Mouse (Mus musculus) embryonic facial prominence, embryonic 14.5 days (tissue): ENCODE results near the gene Mob3b. TPM values are rescaled to one million over a fixed set of nuclear protein-coding genes. Genes with fewer than 3 reads are reported as not detected.

ENCODE experiments used
- ATAC-seq: fragments of 200-750 bp; cut with Nextera tagmentation; 2 replicates; pipeline ENCODE4 v1.8.0; 2017; ENCODE audit warnings: low read depth, moderate number of reproducible peaks, moderate TSS enrichment
- DNase-seq: peaks from one replicate; pipeline ENCODE4 v3.0.0-alpha.2; 2015; ENCODE audit warnings: low spot score
- H3K27ac ChIP-seq: fragments of 300-500 bp; sonication (generic); replicated peaks from 2 replicates; pipeline ENCODE4 v1.5.1; 2014; ENCODE audit warnings: low read depth, mild to moderate bottlenecking, low read length, moderate library complexity
- H3K27me3 ChIP-seq: fragments of 300-500 bp; sonication (generic); replicated peaks from 2 replicates; pipeline ENCODE4 v1.6.1; 2014; ENCODE audit warnings: low read length; ENCODE audit not compliant: control insufficient read depth, insufficient read depth
- H3K36me3 ChIP-seq: fragments of 300-500 bp; sonication (generic); 2 replicates; pipeline ENCODE4 v1.6.1; 2014; ENCODE audit warnings: low read length, mixed read lengths; ENCODE audit not compliant: control insufficient read depth, insufficient read depth
- H3K4me1 ChIP-seq: fragments of 300-500 bp; sonication (generic); 2 replicates; pipeline ENCODE4 v1.6.1; 2014; ENCODE audit warnings: antibody characterized with exemption, low read length; ENCODE audit not compliant: control insufficient read depth, insufficient read depth
- H3K4me2 ChIP-seq: fragments of 300-500 bp; sonication (generic); 2 replicates; pipeline ENCODE4 v1.6.1; 2014; ENCODE audit warnings: low read depth, mild to moderate bottlenecking, low read length, moderate library complexity, mixed read lengths
- H3K4me3 ChIP-seq: fragments of 300-500 bp; sonication (generic); 2 replicates; pipeline ENCODE4 v1.5.1; 2014; ENCODE audit warnings: low read depth, mild to moderate bottlenecking, low read length
- H3K9ac ChIP-seq: fragments of 300-500 bp; sonication (generic); 2 replicates; pipeline ENCODE4 v1.6.1; 2014; ENCODE audit warnings: low read depth, mild to moderate bottlenecking, low read length, moderate library complexity, mixed read lengths
- H3K9me3 ChIP-seq: fragments of 300-500 bp; sonication (generic); 2 replicates; pipeline ENCODE4 v1.6.1; 2016; ENCODE audit warnings: low read length; ENCODE audit not compliant: control insufficient read depth
- WGBS: fragments of 180-500 bp; shearing (Covaris S2); extraction: QIAGEN DNeasy Blood & Tissue Kit; methylation state at CpG from one replicate; pipeline ENCODE4 v1.1.7; 2014; 5-methylcytosine and 5-hydroxymethylcytosine counted together
- polyA plus RNA-seq: library from polyadenylated mRNA; unstranded; fragments of >200 nt; fragmentation: Nextera tagmentation; extraction: Ambion mirVana; gene quantifications from 2 replicates; pipeline ENCODE4 v1.2.1, GENCODE M21; 2014

Gene Mob3b
- polyA plus RNA-seq, 1 experiment from 2014 or later: 6.3 TPM

GRCm38 (mm10) chr4:35082476-35083114 is 74.7 kb downstream of the Mob3b start:
- Histone ChIP-seq H3K4me2 (no peak overlapping the region), H3K4me1 (peaks cover 11% of the 10 kb centered on the region; the same call in 1 of the 2 replicates), H3K4me3 (no peak overlapping the region), H3K36me3 (0 out of 2 replicates have a peak, but pooled peaks cover 3% of the 10 kb centered on the region), H3K9me3 (no peaks in the 10 kb centered on the region), H3K9ac (no peak overlapping the region), H3K27ac (no peak overlapping the region), H3K27me3 (no peaks in the 10 kb centered on the region)
- DNase-seq: peak; percentile 73
- ATAC-seq: peak; percentile 65; the same call in 1 of the 2 replicates
- WGBS: 62% methylated on average over 10 of the region's 10 CpGs

GRCm38 (mm10) chr4:35080285-35080684 is 77.0 kb downstream of the Mob3b start:
- H3K4me3 ChIP-seq: no peak overlapping the region
- H3K27ac ChIP-seq: no peak overlapping the region
- H3K36me3 ChIP-seq: 0 out of 2 replicates have a peak, but pooled peaks cover 3% of the 10 kb centered on the region
- no peak overlapping the region for H3K4me2 ChIP-seq
- WGBS: 89% methylated on average over 6 of the region's 6 CpGs
- DNase-seq (no peak), ATAC-seq (no peak)
- no peaks in the 10 kb centered on the region for H3K27me3 ChIP-seq
- no peaks in the 10 kb centered on the region for H3K9me3 ChIP-seq
- no peak overlapping the region for H3K9ac ChIP-seq
- H3K4me1 ChIP-seq: 0 out of 2 replicates have a peak, but pooled peaks cover 5% of the 10 kb centered on the region

GRCm38 (mm10) chr4:35068739-35069138 is 88.5 kb downstream of the Mob3b start:
- 0 out of 2 replicates have a peak, but pooled peaks have one; percentile 12 for ATAC-seq
- Histone ChIP-seq H3K9me3 (no peaks in the 10 kb centered on the region), H3K4me2 (no peak overlapping the region), H3K36me3 (no peaks in the 10 kb centered on the region), H3K27me3 (no peaks in the 10 kb centered on the region), H3K9ac (no peak overlapping the region), H3K27ac (no peak overlapping the region), H3K4me3 (no peak overlapping the region), H3K4me1 (peaks cover 11% of the 10 kb centered on the region; the same call in 1 of the 2 replicates)
- 37% methylated on average over 4 of the region's 4 CpGs for WGBS
- DNase-seq: peak; percentile 68

DNA sequence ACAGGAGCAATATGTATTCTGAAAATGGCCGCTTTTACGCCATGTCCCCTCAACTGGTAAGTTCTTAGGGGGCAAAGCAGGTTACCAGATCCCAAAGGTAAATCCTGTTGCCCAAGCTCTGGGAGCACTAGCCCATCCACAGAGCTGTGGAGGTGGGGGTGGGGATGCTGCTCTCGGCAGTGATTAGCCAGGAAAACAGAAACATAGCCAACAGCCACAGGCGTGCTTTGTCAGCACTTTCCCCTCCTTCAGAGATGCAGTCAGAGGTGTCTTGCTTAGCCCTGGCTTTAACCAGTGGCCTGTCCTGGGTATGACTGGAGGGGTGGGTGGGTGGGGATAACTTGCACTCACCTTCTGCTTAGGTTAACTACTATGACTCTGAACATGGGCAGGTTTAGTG is 91.1 kb downstream of the Mob3b start:
- Histone ChIP-seq H3K27me3 (no peaks in the 10 kb centered on the region), H3K36me3 (no peaks in the 10 kb centered on the region), H3K4me2 (no peak overlapping the region), H3K4me1 (peaks cover 11% of the 10 kb centered on the region; the same call in 1 of the 2 replicates), H3K9me3 (no peaks in the 10 kb centered on the region), H3K9ac (no peak overlapping the region), H3K27ac (no peak overlapping the region), H3K4me3 (no peak overlapping the region)
- no peak for DNase-seq
- ATAC-seq: no peak
- WGBS: 59% methylated on average over 4 of the region's 4 CpGs

DNA sequence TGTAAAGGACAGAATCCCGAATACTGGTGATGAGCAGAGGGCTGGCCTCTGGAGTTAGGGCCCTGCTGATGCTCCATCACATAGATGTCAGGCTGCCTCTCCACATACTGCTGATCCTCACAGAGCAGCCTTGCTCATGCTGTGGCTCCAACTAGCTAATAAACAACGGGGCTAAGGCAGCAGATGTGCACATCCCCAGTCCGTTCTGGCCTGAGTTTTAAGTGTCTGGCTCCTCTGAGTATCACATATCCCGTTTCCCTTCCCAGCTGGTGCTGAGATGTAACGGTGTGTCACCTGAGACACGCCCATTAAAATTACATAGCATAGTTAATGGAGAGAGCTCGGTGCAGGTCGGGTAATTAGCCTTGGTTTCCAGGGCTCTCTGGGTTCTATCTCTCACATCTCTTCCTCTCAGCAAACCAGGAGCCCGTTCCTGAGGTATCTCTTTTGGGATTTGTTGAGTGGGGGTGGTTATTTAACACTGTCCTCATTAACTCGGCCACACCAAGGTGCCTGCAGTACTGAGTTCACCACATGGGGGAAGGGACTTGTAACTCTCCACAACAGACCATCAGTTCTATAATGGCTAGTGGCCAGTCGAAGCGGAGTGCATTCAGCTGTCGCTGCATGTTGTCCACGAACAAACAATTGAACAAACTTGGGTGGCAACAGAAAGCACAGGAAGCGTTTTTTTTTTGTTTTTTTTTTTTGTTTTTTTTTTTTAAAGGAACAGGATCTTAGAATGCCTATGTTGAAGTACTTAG is 92.0 kb downstream of the Mob3b start:
- H3K9me3 ChIP-seq: no peaks in the 10 kb centered on the region
- 32% methylated on average over 15 of the region's 15 CpGs for WGBS
- H3K27ac ChIP-seq: no peak overlapping the region
- H3K36me3 ChIP-seq: no peaks in the 10 kb centered on the region
- no peaks in the 10 kb centered on the region for H3K27me3 ChIP-seq
- H3K4me2 ChIP-seq: no peak overlapping the region
- ATAC-seq (peak; percentile 75), DNase-seq (peak; percentile 54)
- H3K9ac ChIP-seq: no peak overlapping the region
- peaks cover 11% of the 10 kb centered on the region; the same call in 1 of the 2 replicates for H3K4me1 ChIP-seq
- H3K4me3 ChIP-seq: no peak overlapping the region

DNA sequence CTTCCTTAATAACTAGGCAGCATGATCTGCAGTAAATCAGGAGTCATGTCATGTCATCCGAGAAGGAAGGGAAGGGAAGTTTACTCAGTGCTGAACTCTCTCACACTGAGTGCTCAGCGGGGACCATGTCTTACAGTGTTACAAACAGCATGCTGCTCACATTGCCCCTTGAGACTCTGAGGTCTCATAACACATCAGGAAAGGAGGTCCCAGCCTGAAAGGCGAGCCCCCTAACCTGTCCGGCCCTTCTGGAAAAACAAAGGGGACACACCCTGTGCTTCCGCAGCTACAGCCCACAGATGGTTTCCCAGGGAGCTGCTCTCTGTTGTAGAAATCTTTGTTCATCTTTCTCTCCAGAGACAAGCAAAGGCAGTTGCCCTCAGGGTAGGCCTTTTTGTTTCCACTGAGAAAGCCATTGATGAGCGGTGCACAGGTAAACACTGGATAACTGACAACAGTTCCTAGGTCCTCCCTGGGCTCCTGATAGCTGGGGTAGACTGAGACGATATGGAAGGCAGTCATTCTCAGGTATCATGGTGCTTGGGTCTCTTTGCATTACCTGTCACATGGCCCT is 94.1 kb downstream of the Mob3b start:
- H3K27ac ChIP-seq: no peak overlapping the region
- H3K9me3 ChIP-seq: no peaks in the 10 kb centered on the region
- no peaks in the 10 kb centered on the region for H3K27me3 ChIP-seq
- H3K4me3 ChIP-seq: no peak overlapping the region
- no peak overlapping the region for H3K9ac ChIP-seq
- peak; percentile 53; the same call in 1 of the 2 replicates for ATAC-seq
- WGBS: 49% methylated on average over 7 of the region's 7 CpGs
- no peak for DNase-seq
- peaks cover 11% of the 10 kb centered on the region; the same call in 1 of the 2 replicates for H3K4me1 ChIP-seq
- no peak overlapping the region for H3K4me2 ChIP-seq
- H3K36me3 ChIP-seq: no peaks in the 10 kb centered on the region

DNA sequence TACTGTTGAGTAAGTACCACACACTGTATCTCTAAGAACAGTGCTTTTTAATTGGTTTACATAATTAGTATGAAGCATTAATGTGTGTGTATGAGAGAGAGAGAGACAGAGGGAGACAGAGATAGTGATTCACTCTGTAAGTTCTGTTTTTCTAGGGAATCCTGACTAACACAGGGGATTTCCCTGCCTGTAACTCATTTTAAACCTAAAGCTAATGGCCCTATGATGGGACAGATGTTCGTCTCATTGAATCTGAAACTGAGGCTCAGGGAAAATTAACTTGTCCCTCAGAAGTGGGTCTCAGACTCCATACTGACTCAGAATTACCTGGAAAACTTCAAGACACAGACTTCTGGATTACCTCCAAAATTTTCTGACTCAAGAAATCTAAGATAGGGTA is 96.3 kb downstream of the Mob3b start:
- Histone ChIP-seq H3K4me1 (peaks cover 11% of the 10 kb centered on the region; the same call in 1 of the 2 replicates), H3K27me3 (no peaks in the 10 kb centered on the region), H3K9ac (no peak overlapping the region), H3K36me3 (no peaks in the 10 kb centered on the region), H3K4me2 (no peak overlapping the region), H3K27ac (no peak overlapping the region), H3K9me3 (no peaks in the 10 kb centered on the region), H3K4me3 (no peak overlapping the region)
- no peak for ATAC-seq
- no peak for DNase-seq
- WGBS: 60% methylated on average over 1 of the region's 1 CpGs

- no peak overlapping the region for H3K27ac ChIP-seq
- no peak overlapping the region for H3K4me2 ChIP-seq
- no peak overlapping the region for H3K9ac ChIP-seq
- H3K36me3 ChIP-seq: no peaks in the 10 kb centered on the region
- 87% methylated on average over 3 of the region's 3 CpGs for WGBS
- no peak for ATAC-seq
- no peak for DNase-seq
- no peaks in the 10 kb centered on the region for H3K9me3 ChIP-seq
- H3K27me3 ChIP-seq: no peaks in the 10 kb centered on the region
- H3K4me3 ChIP-seq: no peak overlapping the region
- H3K4me1 ChIP-seq: peaks cover 9% of the 10 kb centered on the region; the same call in 1 of the 2 replicates
Observed at GRCm38 (mm10) chr4:35060401-35060800, 96.9 kb downstream of the Mob3b start.
